Mouse (Mus musculus): ENCODE measurements around the gene Pdia4. TPM values are rescaled to one million over a fixed set of nuclear protein-coding genes. Genes with fewer than 3 reads are reported as not detected.
"Not testable (repeated sequence)": the region's sequence is repeated elsewhere in the genome, so short reads cannot be mapped to it uniquely, and the experiment has no call there.

Gene Pdia4
- total RNA-seq, 2 experiments from 2014 or later: 28.1 to 31.9 TPM

DNA sequence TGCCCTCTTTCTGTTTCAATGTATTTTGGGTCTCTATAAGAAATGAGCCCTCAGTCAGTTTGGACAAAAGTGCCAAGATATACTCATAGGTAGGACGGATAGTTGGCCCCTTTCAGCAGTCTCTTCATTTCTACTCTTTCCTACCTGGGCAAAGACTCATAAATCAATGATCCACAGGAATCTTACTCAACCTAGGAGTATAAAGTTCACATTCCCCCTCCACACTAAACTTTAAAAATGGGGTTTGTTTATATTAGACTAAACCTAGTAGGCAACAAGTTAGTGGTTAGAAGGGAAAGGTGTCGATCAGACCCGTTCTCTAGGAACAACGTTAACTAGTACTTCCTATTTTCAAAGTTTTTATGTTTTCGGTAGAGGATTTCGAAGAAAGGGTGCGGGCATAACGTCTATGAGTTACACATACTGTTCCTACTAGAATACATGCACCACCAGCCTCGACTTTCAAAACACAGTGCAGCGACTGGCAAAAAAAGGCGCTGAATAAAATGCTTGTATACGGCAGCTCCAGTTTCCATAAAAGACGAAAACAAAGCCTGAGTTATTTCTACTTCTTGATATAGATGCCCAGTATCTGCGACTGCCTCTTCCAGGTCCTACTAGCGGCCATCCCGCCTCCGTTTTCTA lies 837 bp downstream of the Pdia4 start:
- peak; percentile 8; the same call in 1 of the 2 replicates for ATAC-seq (replicated peaks; ENCODE audit: low FRiP score, poor library complexity, severe bottlenecking)

DNA sequence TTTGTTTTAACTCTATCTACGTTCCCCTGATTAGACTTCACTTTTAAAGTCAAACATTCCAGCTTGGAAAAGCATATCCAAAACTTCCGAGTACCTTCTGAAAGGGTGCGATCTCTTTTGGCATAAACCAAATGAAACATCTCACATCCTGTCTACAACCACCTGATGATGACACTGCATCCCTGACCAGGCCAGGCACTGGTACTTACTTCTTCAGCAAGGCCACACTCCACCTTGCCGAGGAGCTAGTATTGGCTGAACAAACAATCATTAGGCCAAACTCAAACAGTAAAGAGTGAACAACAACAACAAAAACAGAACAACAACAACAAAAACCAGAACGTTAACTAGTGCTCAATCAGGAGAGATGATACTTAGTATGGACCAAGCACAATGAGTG lies 1.9 kb downstream of the Pdia4 start:
- ATAC-seq (replicated peaks; ENCODE audit: low FRiP score, poor library complexity, severe bottlenecking): no peak

DNA sequence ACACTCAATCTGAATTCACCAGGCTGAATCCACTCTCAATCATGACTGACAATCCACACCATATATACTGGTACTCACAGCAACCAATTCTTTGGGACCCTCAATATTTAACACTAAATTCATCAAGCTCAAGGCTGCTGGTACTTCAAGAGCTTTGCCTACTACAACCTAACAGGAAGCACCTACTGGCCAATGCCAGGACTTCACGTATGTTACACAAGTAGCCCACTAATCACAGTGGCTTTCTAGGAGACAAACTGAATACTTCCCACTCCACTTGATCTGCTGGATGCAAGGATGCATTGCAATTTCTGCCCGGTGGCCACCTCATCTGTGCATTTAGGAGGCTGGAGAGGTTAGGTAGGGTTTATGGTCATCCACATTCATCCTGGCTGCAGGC lies 3.0 kb downstream of the Pdia4 start:
- ATAC-seq (replicated peaks; ENCODE audit: low FRiP score, poor library complexity, severe bottlenecking): no peak

DNA sequence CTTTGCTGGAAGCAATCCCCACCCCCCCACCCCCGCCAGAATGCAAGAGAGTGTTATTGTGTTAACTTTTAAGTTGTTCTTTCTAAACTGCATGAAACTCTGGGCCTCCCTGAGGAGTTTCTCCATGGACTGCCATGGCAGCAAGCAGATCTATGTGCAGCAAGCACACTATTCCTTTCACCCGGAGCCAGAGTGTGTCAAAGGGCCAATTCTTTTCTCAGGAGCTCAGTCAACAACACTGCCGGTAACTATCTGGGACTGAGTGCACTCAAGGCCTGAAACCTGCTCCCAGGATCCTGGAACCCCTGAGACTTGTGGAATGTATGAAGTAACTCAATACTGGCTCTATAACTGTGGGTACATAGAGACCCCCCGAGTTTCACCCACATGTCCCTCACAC lies 4.2 kb downstream of the Pdia4 start:
- no peak for ATAC-seq (replicated peaks; ENCODE audit: low FRiP score, poor library complexity, severe bottlenecking)

- ATAC-seq (replicated peaks; ENCODE audit: low FRiP score, poor library complexity, severe bottlenecking): no peak
Measured at GRCm38 (mm10) chr6:47808545-47808944, 4.7 kb downstream of the Pdia4 start.

- no peak for ATAC-seq (replicated peaks; ENCODE audit: low FRiP score, poor library complexity, severe bottlenecking)
Measured at GRCm38 (mm10) chr6:47807419-47807818, 5.8 kb downstream of the Pdia4 start.

DNA sequence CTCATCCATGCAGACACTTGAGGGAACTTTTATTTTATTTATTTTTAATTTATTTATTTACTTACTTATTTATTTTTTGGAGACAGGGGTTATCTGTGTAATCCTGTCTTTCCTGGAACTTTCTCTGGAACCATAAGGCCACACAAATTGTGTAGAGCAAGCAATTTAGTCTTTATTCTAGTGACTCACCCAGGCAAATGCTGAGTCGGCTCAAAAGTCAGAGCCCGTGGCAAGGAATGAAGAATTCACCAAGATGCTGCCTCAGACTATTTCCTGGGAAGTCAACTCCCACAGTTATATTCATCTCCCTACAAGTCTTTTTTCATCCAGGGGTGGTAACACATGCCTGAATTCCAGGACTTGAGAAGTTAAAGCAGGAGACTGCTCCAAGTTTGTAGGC lies 7.7 kb downstream of the Pdia4 start:
- no peak for ATAC-seq (replicated peaks; ENCODE audit: low FRiP score, poor library complexity, severe bottlenecking)

DNA sequence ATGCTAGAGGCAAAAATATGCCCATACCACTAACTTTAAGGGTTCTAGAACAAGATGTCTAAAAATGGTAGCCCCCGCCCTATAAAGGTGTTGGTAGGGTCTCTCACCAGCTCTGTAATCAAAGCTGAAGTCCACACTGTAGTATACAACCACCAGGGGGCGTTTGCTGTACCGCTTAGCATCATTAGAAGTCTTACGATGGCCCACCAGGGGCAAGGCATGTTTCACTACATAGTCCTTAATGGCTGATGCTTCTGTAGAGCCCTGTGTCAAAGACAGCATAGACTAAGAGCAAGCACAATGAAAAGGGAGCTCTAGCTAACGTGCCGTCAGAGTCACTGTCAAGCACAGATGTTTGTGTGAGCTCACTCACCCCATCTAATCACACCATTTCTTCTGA lies 14.2 kb downstream of the Pdia4 start:
- peak; percentile 64; the same call in 1 of the 2 replicates for ATAC-seq (replicated peaks; ENCODE audit: low FRiP score, poor library complexity, severe bottlenecking)

GRCm38 (mm10) chr6:47794106-47794830 lies 19.0 kb downstream of the Pdia4 start:
- no peak for ATAC-seq (replicated peaks; ENCODE audit: low FRiP score, poor library complexity, severe bottlenecking)

- no peak for ATAC-seq (replicated peaks; ENCODE audit: low FRiP score, poor library complexity, severe bottlenecking)
Measured at GRCm38 (mm10) chr6:47793284-47793683, 19.9 kb downstream of the Pdia4 start.

GRCm38 (mm10) chr6:47792533-47792932 lies 20.7 kb downstream of the Pdia4 start:
- ATAC-seq (replicated peaks; ENCODE audit: low FRiP score, poor library complexity, severe bottlenecking): no peak

DNA sequence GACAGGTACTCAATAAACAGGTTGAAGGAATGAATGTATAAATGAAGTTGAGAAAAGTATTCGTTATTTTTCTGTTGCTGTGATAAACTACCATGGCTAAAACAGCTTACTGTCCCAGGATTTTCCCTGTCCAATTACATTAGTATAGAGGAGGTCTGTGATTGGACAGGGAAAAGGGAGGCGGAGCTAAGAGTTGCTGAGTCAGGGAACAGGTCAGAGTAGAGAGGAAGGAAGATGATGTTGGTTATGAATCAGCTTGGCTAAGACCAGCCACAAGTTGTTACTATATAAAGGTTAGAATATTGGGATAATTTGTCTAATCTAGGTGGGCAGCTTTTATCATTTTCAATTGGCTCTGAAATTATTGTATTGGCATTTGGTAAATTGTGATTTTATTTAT lies 22.5 kb downstream of the Pdia4 start:
- no peak for ATAC-seq (replicated peaks; ENCODE audit: low FRiP score, poor library complexity, severe bottlenecking)

DNA sequence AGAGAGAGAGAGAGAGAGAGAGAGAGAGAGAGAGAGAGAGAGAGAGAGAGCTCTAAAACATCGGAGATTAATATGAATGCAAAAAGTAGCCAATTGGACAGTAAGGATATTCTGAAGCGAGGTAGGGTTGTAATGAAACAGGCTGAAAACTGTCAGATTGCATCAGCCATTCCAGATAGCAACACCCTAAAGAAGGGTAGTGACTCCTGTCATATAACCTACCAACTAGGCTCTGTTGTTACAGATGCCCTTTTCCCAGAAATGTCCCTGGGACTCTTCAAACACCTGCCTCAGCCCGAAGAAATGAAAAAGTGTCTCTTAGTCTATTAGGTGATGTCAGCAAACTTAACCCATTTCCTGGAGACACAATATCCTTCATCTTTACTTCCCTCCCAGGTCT lies 24.4 kb downstream of the Pdia4 start:
- ATAC-seq (replicated peaks; ENCODE audit: low FRiP score, poor library complexity, severe bottlenecking): no peak

DNA sequence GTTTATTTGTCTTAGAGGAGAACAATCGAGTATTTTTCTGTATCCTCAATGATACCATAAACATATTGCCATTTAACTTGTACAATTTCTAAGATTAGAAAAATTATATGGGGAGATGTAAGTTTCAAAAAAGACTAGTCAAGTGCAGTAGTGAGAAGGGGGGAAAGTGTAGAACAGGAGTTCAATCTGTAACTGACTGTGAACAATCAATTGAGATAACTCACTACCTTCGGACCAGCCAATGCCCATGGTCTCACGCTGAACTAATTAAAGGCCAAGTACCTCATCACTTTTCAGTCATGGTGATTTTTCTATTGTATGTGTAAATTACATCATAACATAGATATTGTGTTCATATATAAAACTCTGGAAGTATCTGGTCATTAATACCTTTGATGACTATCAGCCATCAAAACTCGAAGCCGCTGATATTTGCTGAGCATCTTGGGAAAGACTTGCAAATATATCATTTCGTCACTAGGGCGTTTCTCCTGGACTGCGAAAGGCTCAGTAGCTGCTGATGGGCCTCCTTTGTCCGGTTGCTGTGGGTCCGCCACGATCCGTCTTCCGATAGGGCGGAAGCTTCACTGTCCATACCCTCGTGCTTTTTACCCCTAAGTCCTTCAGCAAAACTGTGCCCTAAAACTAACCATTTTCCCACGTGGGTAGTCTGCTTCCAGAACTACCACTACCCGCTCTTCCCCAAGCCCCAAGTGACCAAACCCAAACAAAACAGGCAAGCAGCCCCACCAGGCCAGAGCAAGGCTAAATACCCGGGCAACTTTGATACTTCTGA lies 25.1 kb downstream of the Pdia4 start:
- ATAC-seq (replicated peaks; ENCODE audit: low FRiP score, poor library complexity, severe bottlenecking): peak; percentile 94

- no peak for ATAC-seq (replicated peaks; ENCODE audit: low FRiP score, poor library complexity, severe bottlenecking)
Measured at GRCm38 (mm10) chr6:47784707-47785412, 28.4 kb downstream of the Pdia4 start.

DNA sequence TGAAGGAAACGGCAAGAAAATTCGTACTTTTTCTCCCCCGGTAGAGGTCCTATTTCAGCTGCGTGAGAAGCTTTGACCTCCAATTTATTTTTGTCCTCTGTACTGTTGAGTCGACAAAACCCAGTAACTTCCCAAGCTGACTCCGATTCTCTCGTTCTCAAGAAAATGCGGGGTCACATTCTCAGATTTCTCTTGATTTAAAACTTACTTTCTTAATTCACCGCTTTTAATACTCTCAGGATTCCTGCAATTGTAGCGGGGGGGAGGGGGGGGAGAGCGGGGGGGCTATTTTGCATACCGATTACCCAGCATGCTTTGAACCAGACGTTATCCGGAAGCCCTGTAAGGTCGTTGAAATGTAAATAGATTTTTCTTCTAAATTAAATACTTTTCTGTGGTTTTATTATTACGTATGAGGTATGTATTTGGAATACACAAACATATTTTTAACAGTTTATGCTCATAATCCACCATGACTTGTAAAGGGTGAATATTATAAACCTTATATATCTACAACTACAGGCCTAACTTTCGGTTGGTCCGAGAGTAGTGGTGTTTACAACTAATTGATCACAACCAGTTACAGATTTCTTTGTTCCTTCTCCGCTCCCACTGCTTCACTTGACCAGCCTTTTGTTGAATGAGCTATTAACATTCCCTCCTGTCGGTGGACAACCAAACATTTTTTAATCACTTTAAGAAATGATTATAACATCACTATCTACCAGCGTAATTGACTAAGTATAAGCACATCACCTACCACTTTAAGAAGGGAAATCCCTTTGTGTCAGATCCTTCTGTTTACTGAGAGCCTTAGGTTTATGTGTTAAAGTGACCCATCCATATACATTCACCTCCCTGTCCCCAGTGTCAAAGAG lies 31.9 kb downstream of the Pdia4 start:
- peak; percentile 65 for ATAC-seq (replicated peaks; ENCODE audit: low FRiP score, poor library complexity, severe bottlenecking)

- ATAC-seq (replicated peaks; ENCODE audit: low FRiP score, poor library complexity, severe bottlenecking): peak; percentile 32; the same call in 1 of the 2 replicates
Measured at GRCm38 (mm10) chr6:47780576-47781013, 32.6 kb downstream of the Pdia4 start.

DNA sequence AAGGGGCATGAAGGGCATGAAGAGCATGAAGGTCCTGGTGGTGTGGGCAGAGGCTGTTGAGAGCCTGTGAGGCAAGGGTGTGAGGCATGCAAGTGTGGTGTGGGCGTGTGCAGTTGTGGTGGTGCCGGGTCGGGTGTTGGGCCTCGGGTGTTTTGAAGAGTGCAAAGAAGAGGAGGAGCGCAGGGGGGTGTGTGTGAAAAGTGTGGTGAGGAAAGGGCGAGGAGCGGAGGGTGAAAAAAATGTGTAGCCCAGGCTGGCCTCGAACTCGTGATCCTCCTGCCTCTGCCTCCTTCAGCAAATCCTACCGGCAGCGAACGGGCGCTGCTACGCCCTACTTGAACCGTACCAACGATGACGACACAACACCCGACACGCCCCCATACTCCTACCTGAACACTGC lies 41.5 kb downstream of the Pdia4 start:
- ATAC-seq (replicated peaks; ENCODE audit: low FRiP score, poor library complexity, severe bottlenecking): peak; percentile 77

- not testable (repeated sequence) for ATAC-seq (replicated peaks; ENCODE audit: low FRiP score, poor library complexity, severe bottlenecking)
Measured at GRCm38 (mm10) chr6:47771113-47771512, 42.1 kb downstream of the Pdia4 start.
